Mouse (Mus musculus): ENCODE measurements around the gene Ccdc51. TPM values are rescaled to one million over a fixed set of nuclear protein-coding genes. Genes with fewer than 3 reads are reported as not detected.

Gene Ccdc51
- polyA plus RNA-seq, 1 experiment from 2014 or later, result 13.4 TPM

DNA sequence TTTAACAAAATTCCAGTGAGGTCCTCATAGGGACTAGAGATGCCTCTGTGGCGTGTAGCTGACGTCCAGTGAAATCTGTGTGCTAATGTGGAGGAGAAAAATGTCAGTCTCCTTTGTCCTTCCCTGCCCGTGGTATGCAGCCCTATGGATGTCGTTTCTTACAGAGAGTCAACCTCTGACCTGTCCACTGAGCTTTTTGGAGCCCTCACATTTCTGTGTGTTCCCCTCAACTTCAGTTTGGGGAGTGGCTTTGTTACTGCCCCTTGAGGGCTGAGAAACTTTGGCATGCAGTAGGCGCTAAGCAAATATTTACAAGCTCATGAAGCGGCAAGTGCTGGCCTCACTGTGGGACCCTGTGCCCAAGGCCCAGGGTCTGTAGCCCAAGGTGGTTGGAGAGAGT, 15.0 kb downstream of the Ccdc51 start:
- DNase-seq (ENCODE audit: low spot score), result no peak

DNA sequence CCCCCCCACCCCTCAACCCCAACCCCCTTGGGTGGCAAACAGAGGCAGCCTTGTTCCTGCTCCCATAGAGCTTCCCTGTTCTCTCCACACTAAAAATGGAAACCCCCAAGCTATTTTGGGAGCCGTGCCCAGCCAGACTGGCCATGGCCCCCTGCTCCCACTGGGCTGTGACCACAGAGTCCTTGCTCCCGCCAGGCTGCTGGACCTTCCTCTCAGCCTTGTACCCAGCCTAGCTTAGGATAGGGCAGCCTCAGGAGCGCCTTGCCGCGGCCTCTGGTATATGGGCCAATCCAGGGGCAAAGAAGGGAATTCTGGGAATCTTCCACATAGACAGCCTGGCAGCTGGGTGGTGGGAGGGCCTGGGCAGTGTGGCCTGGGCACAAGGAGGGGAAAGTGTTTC, 15.5 kb downstream of the Ccdc51 start:
- Histone ChIP-seq H3K36me3 (ENCODE audit: control insufficient read depth, insufficient read depth, low read length) (peaks cover 6% of the 10 kb centered on the region), H3K4me3 (ENCODE audit: low read depth, low read length) (peak overlapping the region; percentile 71), H3K4me2 (ENCODE audit: low read depth) (peak overlapping the region; percentile 92), H3K27me3 (ENCODE audit: control insufficient read depth, insufficient read depth, low read length) (no peaks in the 10 kb centered on the region), H3K4me1 (ENCODE audit: control insufficient read depth, insufficient read depth, low read length) (peaks cover 34% of the 10 kb centered on the region), H3K9me3 (ENCODE audit: control insufficient read depth, low read length) (no peaks in the 10 kb centered on the region), H3K9ac (ENCODE audit: low read length) (peak overlapping the region; percentile 96), H3K27ac (ENCODE audit: low read depth, low read length) (peak overlapping the region; percentile 100; the same call in 1 of the 2 replicates)
- 77% methylated on average over 4 of the region's 5 CpGs for WGBS
- DNase-seq (ENCODE audit: low spot score) (no peak), ATAC-seq (ENCODE audit: insufficient read depth, low FRiP score, low TSS enrichment) (no peak)

More for the DNA sequence above, 15.0 kb downstream of the Ccdc51 start:
- H3K27ac ChIP-seq (ENCODE audit: low read depth, low read length), result peak overlapping the region; percentile 100
- peak overlapping the region; percentile 92 for H3K4me2 ChIP-seq (ENCODE audit: low read depth)
- peaks cover 6% of the 10 kb centered on the region for H3K36me3 ChIP-seq (ENCODE audit: control insufficient read depth, insufficient read depth, low read length)
- no peaks in the 10 kb centered on the region for H3K27me3 ChIP-seq (ENCODE audit: control insufficient read depth, insufficient read depth, low read length)
- WGBS, result 17% methylated on average over 6 of the region's 6 CpGs
- no peak for ATAC-seq (ENCODE audit: insufficient read depth, low FRiP score, low TSS enrichment)
- peaks cover 34% of the 10 kb centered on the region for H3K4me1 ChIP-seq (ENCODE audit: control insufficient read depth, insufficient read depth, low read length)
- H3K9me3 ChIP-seq (ENCODE audit: control insufficient read depth, low read length), result no peaks in the 10 kb centered on the region
- H3K9ac ChIP-seq (ENCODE audit: low read length), result peak overlapping the region; percentile 96
- H3K4me3 ChIP-seq (ENCODE audit: low read depth, low read length), result peak overlapping the region; percentile 71

DNA sequence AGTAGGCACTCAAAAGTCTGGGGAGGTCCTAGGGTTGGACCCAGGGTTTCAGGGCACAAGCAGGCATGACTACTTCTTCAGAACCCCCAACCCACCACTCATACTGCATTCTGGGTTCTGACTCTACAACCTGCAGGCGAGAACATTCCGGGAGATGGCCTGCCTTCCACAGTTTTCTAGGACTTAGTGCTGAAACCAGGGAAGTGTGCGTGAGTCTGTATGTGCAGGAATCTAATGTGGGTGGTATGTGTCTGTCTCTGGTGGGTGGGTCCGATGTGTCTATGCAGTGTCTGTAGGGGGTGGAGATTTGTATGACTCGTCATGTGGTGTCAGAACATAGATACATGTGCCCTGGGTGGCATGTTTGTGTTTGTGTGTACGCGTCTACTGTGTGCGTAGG, 16.1 kb downstream of the Ccdc51 start:
- 90% methylated on average over 8 of the region's 8 CpGs for WGBS
- no peak for DNase-seq (ENCODE audit: low spot score)
- Histone ChIP-seq H3K9ac (ENCODE audit: low read length) (no peak overlapping the region), H3K27ac (ENCODE audit: low read depth, low read length) (no peak overlapping the region), H3K4me3 (ENCODE audit: low read depth, low read length) (0 out of 2 replicates have a peak overlapping the region, but pooled peaks have one; percentile 71), H3K27me3 (ENCODE audit: control insufficient read depth, insufficient read depth, low read length) (no peaks in the 10 kb centered on the region), H3K9me3 (ENCODE audit: control insufficient read depth, low read length) (no peaks in the 10 kb centered on the region), H3K36me3 (ENCODE audit: control insufficient read depth, insufficient read depth, low read length) (peaks cover 8% of the 10 kb centered on the region), H3K4me2 (ENCODE audit: low read depth) (peak overlapping the region; percentile 92), H3K4me1 (ENCODE audit: control insufficient read depth, insufficient read depth, low read length) (peaks cover 34% of the 10 kb centered on the region)
- ATAC-seq (ENCODE audit: insufficient read depth, low FRiP score, low TSS enrichment), result no peak

DNA sequence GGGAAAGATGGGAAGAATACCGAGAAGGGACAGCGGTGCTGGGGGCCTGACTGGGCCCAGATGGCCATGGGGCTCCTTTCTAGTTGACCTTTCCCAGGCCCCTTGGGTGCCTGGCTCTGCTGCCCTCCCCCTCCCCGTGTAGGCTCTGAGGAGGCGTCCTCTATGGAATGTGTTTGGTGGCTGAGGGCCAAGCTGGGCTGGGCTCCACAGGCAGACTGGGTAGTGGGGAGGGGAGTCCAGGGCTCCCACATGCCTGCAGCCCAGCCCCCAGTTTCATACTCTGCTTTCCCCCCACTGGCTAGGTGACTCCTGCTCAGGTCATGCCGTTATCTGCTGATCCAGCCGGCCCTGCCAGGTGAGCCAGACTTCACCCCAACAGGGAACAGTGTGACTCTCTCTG, 16.7 kb downstream of the Ccdc51 start:
- Histone ChIP-seq H3K9ac (ENCODE audit: low read length) (no peak overlapping the region), H3K4me2 (ENCODE audit: low read depth) (peak overlapping the region; percentile 92; the same call in 1 of the 2 replicates), H3K4me1 (ENCODE audit: control insufficient read depth, insufficient read depth, low read length) (peaks cover 31% of the 10 kb centered on the region), H3K36me3 (ENCODE audit: control insufficient read depth, insufficient read depth, low read length) (peaks cover 14% of the 10 kb centered on the region), H3K4me3 (ENCODE audit: low read depth, low read length) (no peak overlapping the region), H3K9me3 (ENCODE audit: control insufficient read depth, low read length) (no peaks in the 10 kb centered on the region), H3K27me3 (ENCODE audit: control insufficient read depth, insufficient read depth, low read length) (no peaks in the 10 kb centered on the region), H3K27ac (ENCODE audit: low read depth, low read length) (no peak overlapping the region)
- no peak for DNase-seq (ENCODE audit: low spot score)
- 70% methylated on average over 4 of the region's 6 CpGs for WGBS
- no peak for ATAC-seq (ENCODE audit: insufficient read depth, low FRiP score, low TSS enrichment)

DNA sequence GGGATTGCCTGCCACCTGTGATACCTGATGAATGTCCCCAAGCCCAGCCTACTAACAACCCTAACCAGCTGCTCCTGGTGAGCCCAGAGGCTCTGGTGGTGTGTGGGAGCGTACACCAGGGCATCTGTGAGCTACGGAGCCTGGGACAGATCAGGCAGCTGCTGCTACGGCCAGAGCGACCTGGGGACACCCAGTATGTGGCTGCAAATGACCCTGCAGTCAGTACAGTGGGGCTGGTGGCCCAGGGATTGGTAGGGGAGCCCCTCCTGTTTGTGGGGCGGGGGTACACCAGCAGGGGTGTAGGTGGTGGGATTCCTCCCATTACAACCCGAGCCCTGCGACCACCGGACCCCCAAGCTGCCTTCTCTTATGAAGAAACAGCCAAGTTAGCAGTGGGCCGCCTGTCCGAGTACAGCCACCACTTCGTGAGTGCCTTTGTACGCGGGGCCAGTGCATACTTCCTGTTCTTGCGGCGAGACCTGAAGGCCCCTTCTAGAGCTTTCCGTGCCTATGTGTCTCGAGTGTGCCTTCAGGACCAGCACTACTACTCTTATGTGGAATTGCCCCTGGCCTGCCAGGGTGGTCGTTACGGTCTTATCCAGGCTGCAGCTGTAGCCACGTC, 18.1 kb downstream of the Ccdc51 start:
- ATAC-seq (ENCODE audit: insufficient read depth, low FRiP score, low TSS enrichment), result no peak
- H3K9me3 ChIP-seq (ENCODE audit: control insufficient read depth, low read length), result no peaks in the 10 kb centered on the region
- no peak overlapping the region for H3K27ac ChIP-seq (ENCODE audit: low read depth, low read length)
- no peak overlapping the region for H3K4me3 ChIP-seq (ENCODE audit: low read depth, low read length)
- 80% methylated on average over 20 of the region's 20 CpGs for WGBS
- peaks cover 17% of the 10 kb centered on the region for H3K36me3 ChIP-seq (ENCODE audit: control insufficient read depth, insufficient read depth, low read length)
- peak overlapping the region; percentile 14; the same call in 1 of the 2 replicates for H3K9ac ChIP-seq (ENCODE audit: low read length)
- H3K4me1 ChIP-seq (ENCODE audit: control insufficient read depth, insufficient read depth, low read length), result peaks cover 23% of the 10 kb centered on the region
- no peak for DNase-seq (ENCODE audit: low spot score)
- H3K4me2 ChIP-seq (ENCODE audit: low read depth), result no peak overlapping the region
- H3K27me3 ChIP-seq (ENCODE audit: control insufficient read depth, insufficient read depth, low read length), result no peaks in the 10 kb centered on the region

DNA sequence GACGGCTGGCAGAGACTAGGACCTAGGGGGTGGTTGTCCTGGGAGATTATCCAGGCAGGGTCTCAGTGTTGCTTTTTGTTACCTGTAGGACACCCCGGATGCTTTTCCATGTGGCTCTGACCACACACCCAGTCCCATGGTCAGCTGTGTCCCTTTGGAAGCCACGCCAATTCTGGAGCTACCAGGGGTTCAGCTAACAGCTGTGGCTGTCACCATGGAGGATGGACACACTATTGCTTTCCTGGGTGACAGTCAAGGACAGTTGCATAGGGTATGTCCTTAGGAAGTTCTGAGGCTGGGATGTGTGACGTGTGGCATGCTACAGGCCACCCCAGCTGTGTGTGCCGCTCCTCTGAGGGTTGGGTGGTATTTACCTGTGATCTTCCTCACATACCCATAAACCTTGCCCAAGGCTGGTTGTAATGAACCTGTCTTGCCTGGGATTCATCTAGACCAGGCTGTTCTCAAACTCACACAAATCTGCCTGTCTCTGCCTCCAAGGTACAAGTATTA, 19.7 kb downstream of the Ccdc51 start:
- 90% methylated on average over 5 of the region's 5 CpGs for WGBS
- H3K27ac ChIP-seq (ENCODE audit: low read depth, low read length), result no peak overlapping the region
- DNase-seq (ENCODE audit: low spot score) (no peak), ATAC-seq (ENCODE audit: insufficient read depth, low FRiP score, low TSS enrichment) (no peak)
- no peak overlapping the region for H3K9ac ChIP-seq (ENCODE audit: low read length)
- H3K9me3 ChIP-seq (ENCODE audit: control insufficient read depth, low read length), result no peaks in the 10 kb centered on the region
- H3K27me3 ChIP-seq (ENCODE audit: control insufficient read depth, insufficient read depth, low read length), result no peaks in the 10 kb centered on the region
- H3K36me3 ChIP-seq (ENCODE audit: control insufficient read depth, insufficient read depth, low read length), result peaks cover 26% of the 10 kb centered on the region
- H3K4me3 ChIP-seq (ENCODE audit: low read depth, low read length), result no peak overlapping the region
- H3K4me1 ChIP-seq (ENCODE audit: control insufficient read depth, insufficient read depth, low read length), result peaks cover 19% of the 10 kb centered on the region
- H3K4me2 ChIP-seq (ENCODE audit: low read depth), result no peak overlapping the region

DNA sequence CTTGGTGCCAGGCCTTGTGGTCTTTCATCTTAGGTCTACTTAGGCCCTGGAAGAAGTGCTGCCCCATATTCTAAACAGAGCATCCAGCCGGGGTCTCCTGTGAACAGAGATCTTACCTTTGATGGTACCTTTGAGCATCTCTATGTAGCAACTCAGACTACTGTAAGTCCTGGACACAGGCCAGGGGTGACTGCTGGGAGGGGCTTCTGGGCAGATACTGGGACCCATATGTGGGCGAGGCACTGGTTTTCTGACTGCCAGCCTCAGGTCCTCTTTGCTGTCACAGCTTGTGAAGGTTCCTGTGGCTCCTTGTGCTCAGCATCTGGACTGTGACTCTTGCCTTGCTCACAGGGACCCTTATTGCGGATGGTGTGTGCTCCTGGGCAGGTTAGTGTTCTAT, 20.2 kb downstream of the Ccdc51 start:
- Histone ChIP-seq H3K27me3 (ENCODE audit: control insufficient read depth, insufficient read depth, low read length) (no peaks in the 10 kb centered on the region), H3K4me2 (ENCODE audit: low read depth) (no peak overlapping the region), H3K27ac (ENCODE audit: low read depth, low read length) (no peak overlapping the region), H3K4me1 (ENCODE audit: control insufficient read depth, insufficient read depth, low read length) (peaks cover 14% of the 10 kb centered on the region), H3K4me3 (ENCODE audit: low read depth, low read length) (no peak overlapping the region), H3K9me3 (ENCODE audit: control insufficient read depth, low read length) (no peaks in the 10 kb centered on the region), H3K9ac (ENCODE audit: low read length) (no peak overlapping the region), H3K36me3 (ENCODE audit: control insufficient read depth, insufficient read depth, low read length) (peaks cover 26% of the 10 kb centered on the region)
- WGBS, result 91% methylated on average over 3 of the region's 3 CpGs
- ATAC-seq (ENCODE audit: insufficient read depth, low FRiP score, low TSS enrichment) (no peak), DNase-seq (ENCODE audit: low spot score) (no peak)

DNA sequence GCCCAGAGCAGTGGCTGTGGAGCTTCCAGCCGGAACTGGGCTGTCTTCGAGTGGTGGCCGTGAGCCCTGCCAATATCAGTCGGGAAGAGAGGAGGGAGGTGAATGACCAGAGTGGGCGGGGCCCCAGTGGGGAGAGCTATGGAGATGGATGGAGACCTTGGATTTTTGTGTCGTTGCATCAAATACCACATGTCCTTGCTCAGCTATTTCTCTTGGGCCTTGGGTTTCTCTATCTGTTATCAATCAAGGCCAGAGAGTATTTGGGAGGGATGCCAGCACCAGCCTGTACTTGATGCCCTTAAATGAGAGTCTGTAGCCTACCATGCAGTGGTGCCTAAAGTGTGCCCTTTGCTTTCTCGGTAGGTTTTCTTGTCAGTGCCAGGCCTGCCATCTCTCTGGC, 21.0 kb downstream of the Ccdc51 start:
- 79% methylated on average over 7 of the region's 7 CpGs for WGBS
- Histone ChIP-seq H3K36me3 (ENCODE audit: control insufficient read depth, insufficient read depth, low read length) (peaks cover 32% of the 10 kb centered on the region), H3K27ac (ENCODE audit: low read depth, low read length) (no peak overlapping the region), H3K4me2 (ENCODE audit: low read depth) (no peak overlapping the region), H3K9me3 (ENCODE audit: control insufficient read depth, low read length) (no peaks in the 10 kb centered on the region), H3K27me3 (ENCODE audit: control insufficient read depth, insufficient read depth, low read length) (no peaks in the 10 kb centered on the region), H3K4me3 (ENCODE audit: low read depth, low read length) (no peak overlapping the region), H3K4me1 (ENCODE audit: control insufficient read depth, insufficient read depth, low read length) (peaks cover 9% of the 10 kb centered on the region), H3K9ac (ENCODE audit: low read length) (no peak overlapping the region)
- DNase-seq (ENCODE audit: low spot score) (no peak), ATAC-seq (ENCODE audit: insufficient read depth, low FRiP score, low TSS enrichment) (no peak)

DNA sequence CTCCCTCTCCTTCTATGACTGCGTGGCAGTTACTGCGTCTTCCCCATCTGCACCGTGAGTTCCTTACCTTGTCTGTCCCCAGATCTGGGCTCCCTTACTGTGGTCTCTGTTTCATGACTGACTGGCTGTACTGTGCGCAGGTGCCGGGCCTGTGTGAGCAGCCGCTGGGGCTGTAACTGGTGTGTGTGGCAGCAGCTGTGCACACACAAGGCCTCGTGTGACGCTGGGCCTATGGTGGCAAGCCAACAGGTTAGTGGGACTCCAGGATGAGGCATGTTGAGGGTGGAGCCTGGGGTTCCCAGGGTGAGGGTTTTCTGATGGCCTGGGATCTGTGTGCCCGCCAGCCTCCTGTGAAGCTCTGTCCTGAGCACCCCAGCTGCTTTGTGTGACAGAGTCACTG, 21.8 kb downstream of the Ccdc51 start:
- Histone ChIP-seq H3K9me3 (ENCODE audit: control insufficient read depth, low read length) (no peaks in the 10 kb centered on the region), H3K9ac (ENCODE audit: low read length) (no peak overlapping the region), H3K4me3 (ENCODE audit: low read depth, low read length) (no peak overlapping the region), H3K27ac (ENCODE audit: low read depth, low read length) (no peak overlapping the region), H3K4me2 (ENCODE audit: low read depth) (no peak overlapping the region), H3K4me1 (ENCODE audit: control insufficient read depth, insufficient read depth, low read length) (peaks cover 2% of the 10 kb centered on the region), H3K36me3 (ENCODE audit: control insufficient read depth, insufficient read depth, low read length) (peaks cover 39% of the 10 kb centered on the region), H3K27me3 (ENCODE audit: control insufficient read depth, insufficient read depth, low read length) (no peaks in the 10 kb centered on the region)
- WGBS, result 94% methylated on average over 9 of the region's 9 CpGs
- no peak for ATAC-seq (ENCODE audit: insufficient read depth, low FRiP score, low TSS enrichment)
- no peak for DNase-seq (ENCODE audit: low spot score)

Measured in neural tube, embryonic 11.5 days (tissue).